Mouse (Mus musculus) ES-CJ7 (cell line): ENCODE measurements around the gene Ppcs.

Source experiments
- DNase-seq: peaks from one replicate; pipeline ENCODE4 v3.0.0; 2011; ENCODE audit warnings: low read depth, low spot score

Ppcs gene

GRCm38 (mm10) chr4:119422294-119422964, at the start of gene Ppcs, which contains the start of gene Zmynd12:
Ppcs (minus strand) TSS chr4:119422420.
Zmynd12 (plus strand) TSS chr4:119422814.
- DNase-seq = peak; percentile 97

DNA sequence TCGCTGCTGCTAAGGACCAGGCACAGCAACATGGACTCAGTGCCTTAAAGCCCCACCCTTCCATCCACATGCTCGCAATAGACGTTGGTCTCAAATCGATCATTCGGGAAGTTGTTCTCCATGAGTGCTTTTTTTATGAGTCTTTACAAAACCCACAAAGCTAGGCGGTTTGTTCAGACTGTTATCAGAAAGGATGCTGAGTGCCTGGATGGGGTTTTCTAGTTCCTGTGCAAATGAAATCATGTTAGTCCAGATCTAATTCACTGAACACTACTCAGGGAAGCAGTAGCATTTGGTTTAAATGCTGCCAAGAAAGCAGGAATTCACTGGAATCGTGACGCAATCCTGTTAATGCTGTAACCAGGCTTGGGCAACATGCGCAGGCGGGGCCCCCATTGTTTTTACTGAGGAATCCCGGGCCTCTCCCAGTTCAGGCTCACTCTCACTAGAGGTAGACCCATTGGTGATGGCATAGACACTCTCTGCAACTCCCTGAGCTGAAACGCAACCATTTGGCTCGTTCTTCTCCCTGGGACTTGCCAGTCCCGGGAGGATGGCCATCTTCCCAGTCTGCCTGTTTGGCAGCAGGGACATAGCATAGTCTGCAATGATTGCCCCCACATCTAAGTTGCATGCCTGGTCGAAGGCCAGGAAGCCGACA, 45.6 kb upstream of the Ppcs start:
- DNase-seq = peak; percentile 18

DNA sequence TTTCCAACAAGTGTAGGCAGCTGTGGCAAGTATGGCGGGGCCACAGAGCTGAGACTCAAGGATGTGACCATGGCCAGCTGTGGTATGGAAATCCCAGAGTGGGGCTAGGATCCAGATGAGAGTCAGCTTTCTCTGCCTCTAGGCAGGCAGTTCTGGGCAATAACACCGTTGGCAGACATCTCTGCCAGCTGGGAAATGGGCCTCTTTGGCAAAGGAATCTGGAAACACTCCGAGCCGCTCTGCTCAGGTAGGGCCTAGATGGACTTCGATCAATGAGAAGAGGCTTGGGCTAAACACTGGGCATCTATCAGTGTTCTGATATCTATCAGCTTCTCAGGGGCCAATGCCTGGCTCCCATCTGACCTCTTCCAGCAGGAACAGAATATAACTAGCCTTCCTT, 43.6 kb upstream of the Ppcs start:
- DNase-seq = no peak

DNA sequence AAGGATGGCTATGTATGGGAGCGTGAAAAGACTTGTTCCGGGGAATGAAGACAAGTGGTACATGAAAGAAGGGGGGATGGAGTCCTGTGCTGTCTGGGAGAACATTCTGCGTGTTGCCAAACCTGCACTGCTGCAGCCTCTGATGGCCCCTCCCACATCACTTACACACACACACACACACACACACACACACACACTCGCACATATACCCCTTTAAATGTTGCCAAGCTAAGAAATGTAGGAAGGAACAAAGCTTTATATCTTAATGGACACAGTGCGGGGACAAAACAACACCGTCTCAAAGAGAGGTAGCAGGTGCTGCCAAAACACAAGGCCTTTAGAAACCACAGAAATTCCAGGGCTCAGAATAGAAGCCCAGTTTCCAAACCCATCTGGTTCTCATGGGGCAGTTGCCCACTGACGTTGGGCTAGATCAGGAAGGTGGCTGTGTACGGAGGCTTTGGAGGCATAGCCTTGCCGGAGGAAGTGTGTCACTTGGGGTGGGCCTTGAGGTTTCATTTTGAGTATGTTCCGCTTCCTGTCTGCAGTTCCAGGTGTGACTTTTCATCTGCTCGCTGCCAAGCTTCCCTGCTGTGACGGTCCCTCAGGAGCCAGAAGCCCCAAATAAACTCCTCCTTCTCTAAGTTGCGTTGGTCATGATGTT, 41.7 kb upstream of the Ppcs start:
- DNase-seq = no peak

DNA sequence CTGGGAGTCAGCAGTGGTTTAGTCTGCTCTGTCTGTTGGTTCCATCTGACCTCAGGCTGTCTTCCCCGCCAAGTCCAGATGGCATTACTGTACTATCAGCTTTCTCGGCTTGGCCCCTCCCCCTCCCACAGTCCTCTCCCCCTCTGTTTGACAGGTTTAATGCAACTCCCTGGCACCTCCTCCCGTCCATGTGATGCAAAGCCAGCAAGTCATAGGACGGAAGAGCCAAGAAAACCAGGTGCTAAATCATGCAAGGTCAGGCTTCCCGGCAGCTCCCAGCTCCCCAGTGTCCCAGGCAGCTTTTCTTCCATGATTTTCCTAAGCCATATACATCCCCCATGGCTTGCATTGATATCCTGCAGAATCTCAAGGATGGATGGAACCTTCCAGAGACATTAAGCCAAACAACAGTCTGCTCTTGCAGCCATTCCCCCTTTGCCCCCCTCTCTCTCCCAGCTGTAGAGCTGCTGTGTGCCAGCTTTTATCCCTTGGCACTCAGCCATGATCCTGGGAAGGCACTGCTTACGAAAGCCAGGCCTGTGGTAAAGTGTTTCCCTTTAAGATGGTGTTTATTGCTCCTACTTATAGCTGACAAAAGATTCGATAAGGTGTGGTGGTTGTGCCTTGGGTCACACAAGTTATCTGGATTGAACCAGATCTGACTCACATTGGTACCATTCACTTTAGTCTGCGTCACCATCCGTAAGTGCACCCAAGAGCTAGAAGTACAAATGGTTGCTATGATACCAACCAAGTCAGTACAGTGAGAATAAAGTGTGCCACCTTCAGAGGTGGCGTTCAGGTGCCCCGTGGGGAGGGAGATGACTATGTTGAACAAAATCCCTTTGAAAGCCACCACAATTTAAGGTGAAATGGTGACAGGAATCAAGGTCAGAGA, 40.9 kb upstream of the Ppcs start:
- peak; percentile 20 for DNase-seq

DNA sequence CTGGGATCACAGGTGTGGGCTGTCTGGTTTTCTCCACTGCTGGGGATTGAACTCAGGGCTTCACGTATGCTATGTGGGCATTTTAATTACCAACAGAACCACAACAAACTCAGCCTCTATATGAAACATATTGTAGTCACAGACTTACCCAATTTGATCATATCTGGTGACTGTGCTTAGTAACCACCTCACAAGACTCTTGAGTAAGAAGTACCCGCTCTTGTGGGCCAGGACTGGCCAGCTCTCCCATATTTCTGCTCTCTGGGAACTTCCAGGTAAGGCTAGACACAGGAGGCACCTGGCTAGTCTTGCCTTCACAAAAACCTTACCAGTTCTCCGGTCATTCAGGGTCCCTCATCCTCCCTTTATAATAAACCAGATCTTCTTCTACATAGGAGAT, 40.2 kb upstream of the Ppcs start:
- DNase-seq = no peak

GRCm38 (mm10) chr4:119460728-119461141, 38.5 kb upstream of the Ppcs start:
- DNase-seq = no peak

GRCm38 (mm10) chr4:119460296-119460695, 38.1 kb upstream of the Ppcs start:
- DNase-seq = peak; percentile 63

DNA sequence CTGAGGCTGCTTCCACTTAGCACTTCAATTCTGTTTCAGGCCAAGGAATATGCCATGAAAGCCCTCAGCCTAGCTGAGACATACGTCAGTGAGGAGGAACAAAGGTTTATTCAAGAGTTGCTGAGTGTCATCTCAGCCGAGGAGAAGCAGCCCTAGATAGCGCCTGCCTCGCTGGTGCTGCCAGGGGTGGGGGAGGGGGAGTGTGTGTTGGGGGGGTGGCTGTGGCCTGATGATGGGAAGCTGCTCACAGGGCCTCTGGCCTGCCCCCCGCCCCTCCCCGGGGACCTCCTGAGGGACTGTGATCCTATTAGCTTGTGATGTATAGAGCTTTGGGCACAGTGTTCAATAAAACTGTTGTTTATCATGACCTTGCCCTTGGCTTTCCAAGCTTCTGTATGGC, 31.3 kb upstream of the Ppcs start:
- peak; percentile 12 for DNase-seq

- DNase-seq = no peak
Measured at GRCm38 (mm10) chr4:119453128-119453527, 30.9 kb upstream of the Ppcs start.

- DNase-seq = no peak
Measured at GRCm38 (mm10) chr4:119450436-119450835, 28.2 kb upstream of the Ppcs start.

DNA sequence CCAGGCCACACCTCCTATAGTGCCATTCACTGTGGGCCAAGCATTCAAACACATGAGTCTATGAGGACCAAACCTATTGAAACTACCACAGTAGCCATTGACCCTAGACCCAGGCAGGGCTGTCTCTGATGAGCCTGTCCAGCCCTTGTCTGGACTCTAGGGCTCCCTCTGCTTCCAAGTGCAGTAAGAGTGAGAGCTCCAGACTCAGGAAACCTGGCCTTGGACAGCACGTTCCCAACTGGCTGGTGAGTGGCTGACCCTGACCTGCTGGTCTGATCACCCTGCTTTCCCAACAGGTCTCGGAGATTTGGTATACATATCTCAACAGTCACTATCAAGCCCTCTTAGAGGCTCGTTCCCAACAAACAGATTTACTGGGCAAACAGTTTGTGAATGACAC, 25.6 kb upstream of the Ppcs start:
- DNase-seq = no peak

GRCm38 (mm10) chr4:119447261-119447660, 25.0 kb upstream of the Ppcs start:
- DNase-seq = no peak

GRCm38 (mm10) chr4:119442539-119442938, 20.3 kb upstream of the Ppcs start:
- peak; percentile 77 for DNase-seq

DNA sequence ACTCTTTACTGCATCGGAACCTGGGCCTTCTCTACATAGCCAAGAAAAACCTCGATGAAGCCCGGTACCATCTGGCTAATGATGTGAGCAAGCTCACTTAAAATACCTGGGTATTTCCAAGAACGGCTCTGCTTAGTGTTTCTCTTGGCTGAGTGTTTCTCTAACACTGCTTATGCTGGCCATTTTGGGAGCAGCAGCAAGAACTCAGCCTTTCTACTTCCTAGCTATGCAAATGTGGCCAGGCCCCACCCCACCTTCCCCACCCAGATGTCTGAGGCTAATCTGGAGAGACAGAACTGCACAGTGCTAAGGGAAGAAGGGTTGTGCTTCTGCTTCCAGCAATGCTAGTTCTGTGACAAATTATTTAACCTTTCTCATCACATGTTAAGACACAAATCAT, 19.6 kb upstream of the Ppcs start:
- DNase-seq = peak; percentile 67

GRCm38 (mm10) chr4:119437936-119438335, 15.7 kb upstream of the Ppcs start:
- no peak for DNase-seq

DNA sequence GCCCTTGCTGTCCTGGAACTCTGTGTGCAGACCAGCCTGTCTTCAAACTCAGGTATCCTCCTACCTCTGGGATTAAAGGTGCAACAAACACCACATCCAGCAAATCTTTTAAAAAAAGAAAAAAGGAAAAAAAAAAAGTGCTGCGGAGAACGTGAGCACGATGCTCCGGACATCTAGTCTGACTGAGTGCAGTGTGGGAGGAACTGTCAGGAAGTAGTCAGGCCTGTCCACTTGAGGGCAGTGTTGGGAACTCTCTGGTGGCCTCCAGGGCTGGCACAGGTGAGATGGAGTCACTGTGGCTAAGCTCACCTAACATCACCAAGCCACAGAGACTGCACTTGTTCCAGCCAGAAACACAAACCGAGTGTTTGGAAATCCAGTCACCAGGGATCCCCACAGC, 8.5 kb upstream of the Ppcs start:
- DNase-seq = peak; percentile 71

- DNase-seq = no peak
Measured at GRCm38 (mm10) chr4:119427680-119428079, 5.5 kb upstream of the Ppcs start.

DNA sequence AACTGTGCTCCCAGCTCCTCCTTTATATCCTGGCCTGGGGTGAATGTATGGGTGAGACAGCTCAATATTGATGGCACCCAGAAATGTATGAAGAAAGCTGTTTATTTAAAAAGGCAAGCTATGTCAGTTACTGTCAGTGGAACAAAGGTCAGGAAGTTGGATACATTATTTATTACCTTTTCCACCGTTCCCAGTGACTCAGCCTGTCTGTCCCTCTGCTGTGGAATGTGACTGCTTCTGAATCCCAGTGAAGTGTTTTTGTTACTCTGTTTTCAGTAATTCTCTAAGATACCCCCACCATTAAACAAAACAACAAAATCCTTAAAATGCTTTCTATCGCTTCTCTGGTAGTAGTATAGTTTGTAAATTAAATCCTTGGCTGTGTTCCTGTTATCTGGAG, 3.4 kb upstream of the Ppcs start:
- DNase-seq = no peak

DNA sequence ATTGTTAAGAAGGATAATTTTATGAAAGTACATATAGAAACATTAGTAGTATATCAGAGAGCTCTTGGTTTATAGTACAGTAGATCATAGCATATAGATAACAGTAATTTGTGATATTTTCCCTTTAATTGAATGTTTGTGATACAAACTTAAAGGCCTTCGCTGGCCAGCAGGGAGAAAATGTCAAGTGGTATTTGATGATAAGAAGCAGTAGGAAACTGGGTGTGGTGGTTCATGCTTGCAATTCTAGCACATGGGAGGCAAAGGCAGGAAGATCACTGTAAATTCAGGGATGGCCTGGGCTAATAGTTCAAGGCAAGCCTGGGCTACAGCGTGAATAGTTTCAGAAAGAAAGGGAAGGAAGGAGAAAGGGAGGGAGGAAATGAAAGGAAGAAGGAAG, 2.9 kb upstream of the Ppcs start:
- DNase-seq = no peak

GRCm38 (mm10) chr4:119421921-119422293, 313 bp downstream of the Ppcs start:
- DNase-seq = no peak

DNA sequence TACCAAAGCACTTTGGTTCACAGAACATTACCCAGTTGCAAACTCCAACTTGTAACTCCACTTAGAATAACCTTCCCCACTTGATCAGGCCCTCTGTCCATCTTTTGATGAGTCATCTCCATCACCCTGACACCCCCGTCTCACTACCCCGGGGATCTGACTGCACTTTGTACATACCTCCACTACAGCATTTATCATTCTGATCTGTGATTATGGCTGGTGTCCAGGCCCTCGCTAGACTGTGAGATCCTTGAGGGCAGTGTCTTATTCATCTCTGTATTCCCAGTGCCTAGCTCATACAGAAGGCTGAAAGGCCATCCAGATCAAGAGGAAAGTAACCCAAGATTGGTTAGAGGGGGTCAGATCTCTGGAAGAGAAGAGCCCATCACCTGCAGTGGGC, 1.0 kb downstream of the Ppcs start:
- DNase-seq = no peak
